Mouse (Mus musculus) liver, postnatal 0 days (tissue): ENCODE results near the gene Tex14. TPM values are rescaled to one million over a fixed set of nuclear protein-coding genes. Genes with fewer than 3 reads are reported as not detected.
"Not testable (repeated sequence)": the region's sequence is repeated elsewhere in the genome, so short reads cannot be mapped to it uniquely, and the experiment has no call there.

Experiments used
- ATAC-seq: fragments of 200-750 bp; cut with Nextera tagmentation; 2 replicates; pipeline ENCODE4 v1.8.0; 2017; ENCODE audit warnings: mild to moderate bottlenecking, moderate library complexity
- DNase-seq: peaks from one replicate; pipeline ENCODE4 v3.0.0-alpha.2; 2016
- H3K27ac ChIP-seq: fragments of 300-500 bp; sonication (generic); 2 replicates; pipeline ENCODE4 v1.5.1; 2014; ENCODE audit warnings: antibody characterized with exemption, moderate library complexity, mild to moderate bottlenecking, low read depth
- H3K27me3 ChIP-seq: fragments of 300-500 bp; sonication (generic); 2 replicates; pipeline ENCODE4 v1.6.1; 2014; ENCODE audit warnings: low read length, control low read depth, mixed read lengths; ENCODE audit not compliant: insufficient read depth
- H3K36me3 ChIP-seq: fragments of 300-500 bp; sonication (generic); replicated peaks from 2 replicates; pipeline ENCODE4 v1.6.1; 2014; ENCODE audit warnings: mild to moderate bottlenecking, control low read depth, low read length, moderate library complexity, mixed read lengths; ENCODE audit not compliant: insufficient read depth
- H3K4me1 ChIP-seq: fragments of 300-500 bp; sonication (generic); 2 replicates; pipeline ENCODE4 v1.6.1; 2014; ENCODE audit warnings: antibody characterized with exemption, mild to moderate bottlenecking, control low read depth; ENCODE audit not compliant: insufficient read depth
- H3K4me2 ChIP-seq: fragments of 300-500 bp; sonication (generic); 2 replicates; pipeline ENCODE4 v1.6.1; 2014; ENCODE audit warnings: low read depth, mild to moderate bottlenecking, low read length, moderate library complexity, mixed read lengths
- H3K4me3 ChIP-seq: fragments of 300-500 bp; sonication (generic); 2 replicates; pipeline ENCODE4 v1.5.1; 2014; ENCODE audit warnings: low read depth, low read length
- H3K9ac ChIP-seq: fragments of 300-500 bp; sonication (generic); replicated peaks from 2 replicates; pipeline ENCODE4 v1.6.1; 2014; ENCODE audit warnings: mild to moderate bottlenecking, moderate library complexity
- H3K9me3 ChIP-seq: fragments of 300-500 bp; sonication (generic); 2 replicates; pipeline ENCODE4 v1.6.1; 2016; ENCODE audit warnings: mild to moderate bottlenecking, control low read depth, low read length, mixed read lengths
- CTCF ChIP-seq: sonication (generic); IDR thresholded peaks from 2 replicates; pipeline ENCODE4 v1.5.1; 2016; ENCODE audit warnings: antibody characterized with exemption, low read depth
- EP300 ChIP-seq: IDR thresholded peaks from 2 replicates; pipeline ENCODE4 v1.6.1; 2016; ENCODE audit warnings: antibody characterized with exemption, low read depth, mild to moderate bottlenecking
- WGBS: fragments of 180-500 bp; shearing (Covaris S2); extraction: QIAGEN DNeasy Blood & Tissue Kit; methylation state at CpG from one replicate; pipeline ENCODE4 v1.1.7; 2014; ENCODE audit not compliant: insufficient replicate concordance; 5-methylcytosine and 5-hydroxymethylcytosine counted together
- polyA plus RNA-seq: library from polyadenylated mRNA; unstranded; fragments of >200 nt; fragmentation: Nextera tagmentation; extraction: Ambion mirVana; gene quantifications from 2 replicates; pipeline ENCODE4 v1.2.1, GENCODE M21; 2015

Tex14 gene
- polyA plus RNA-seq, 1 experiment from 2014 or later: not detected

- no peak overlapping the region for H3K4me2 ChIP-seq
- no peak for TF ChIP-seq CTCF
- TF ChIP-seq EP300: no peak
- DNase-seq (peak; percentile 39), ATAC-seq (peak; percentile 35)
- H3K27ac ChIP-seq: peak overlapping the region; percentile 59
- H3K4me3 ChIP-seq: no peak overlapping the region
- peaks cover 12% of the 10 kb centered on the region for H3K4me1 ChIP-seq
- H3K9me3 ChIP-seq: no peaks in the 10 kb centered on the region
- H3K27me3 ChIP-seq: no peaks in the 10 kb centered on the region
- H3K36me3 ChIP-seq: no peaks in the 10 kb centered on the region
- no peak overlapping the region for H3K9ac ChIP-seq
- 4% methylated on average over 9 of the region's 9 CpGs for WGBS
Observed at GRCm38 (mm10) chr11:87462461-87463242, 57.8 kb downstream of the Tex14 start.

GRCm38 (mm10) chr11:87463243-87463540, 58.3 kb downstream of the Tex14 start:
- 44% methylated on average over 5 of the region's 5 CpGs for WGBS
- H3K27me3 ChIP-seq: no peaks in the 10 kb centered on the region
- no peak for TF ChIP-seq EP300
- TF ChIP-seq CTCF: no peak
- no peak for DNase-seq
- ATAC-seq: no peak
- no peak overlapping the region for H3K4me3 ChIP-seq
- no peaks in the 10 kb centered on the region for H3K9me3 ChIP-seq
- no peak overlapping the region for H3K27ac ChIP-seq
- no peak overlapping the region for H3K9ac ChIP-seq
- peaks cover 16% of the 10 kb centered on the region for H3K4me1 ChIP-seq
- H3K4me2 ChIP-seq: no peak overlapping the region
- no peaks in the 10 kb centered on the region for H3K36me3 ChIP-seq

GRCm38 (mm10) chr11:87463792-87464430, 59.0 kb downstream of the Tex14 start:
- ATAC-seq, H3K9me3 ChIP-seq, DNase-seq, H3K4me2 ChIP-seq, H3K4me3 ChIP-seq, H3K27me3 ChIP-seq, H3K36me3 ChIP-seq, H3K27ac ChIP-seq, H3K9ac ChIP-seq: not testable (repeated sequence)
- WGBS: 73% methylated on average over 4 of the region's 4 CpGs
- H3K4me1 ChIP-seq: peaks cover 19% of the 10 kb centered on the region

DNA sequence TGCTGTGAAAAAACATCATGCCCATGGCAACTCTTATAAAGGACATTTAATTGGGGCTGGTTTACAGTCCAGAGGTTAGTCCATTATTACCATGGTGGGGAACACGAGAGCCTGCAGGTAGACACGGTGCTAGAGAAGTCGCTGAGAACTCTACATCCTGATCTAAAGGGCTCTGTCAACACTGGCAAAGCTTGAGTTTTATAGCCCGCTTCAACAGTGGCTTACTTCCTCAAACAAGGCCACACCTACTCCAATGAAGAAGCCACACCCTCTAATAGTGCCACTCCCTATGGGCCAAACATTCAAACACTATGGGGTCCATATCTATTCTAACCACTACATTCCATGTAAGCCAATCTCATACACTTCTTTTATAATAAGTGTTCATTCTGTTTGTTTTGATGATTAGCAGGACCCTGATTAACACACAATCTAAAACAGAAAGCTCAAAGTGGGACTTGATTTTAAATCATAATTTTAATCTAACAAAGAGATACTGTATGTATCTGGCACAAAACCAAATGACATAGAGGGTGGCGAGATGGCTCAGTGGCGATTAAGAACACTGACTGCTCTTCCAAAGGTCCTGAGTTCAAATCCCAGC, 61.2 kb downstream of the Tex14 start:
- no peak for ATAC-seq
- Histone ChIP-seq H3K4me2 (peak overlapping the region; percentile 37), H3K27ac (no peak overlapping the region)

GRCm38 (mm10) chr11:87467491-87468277, 62.8 kb downstream of the Tex14 start:
- no peak overlapping the region for H3K27ac ChIP-seq
- DNase-seq (no peak), ATAC-seq (no peak)
- H3K36me3 ChIP-seq: no peaks in the 10 kb centered on the region
- WGBS: 35% methylated on average over 19 of the region's 19 CpGs
- no peak overlapping the region; the same call in 1 of the 2 replicates for H3K4me2 ChIP-seq
- TF ChIP-seq EP300 (no peak), CTCF (no peak)
- no peaks in the 10 kb centered on the region for H3K9me3 ChIP-seq
- H3K4me3 ChIP-seq: no peak overlapping the region
- no peaks in the 10 kb centered on the region for H3K27me3 ChIP-seq
- H3K4me1 ChIP-seq: peaks cover 23% of the 10 kb centered on the region
- H3K9ac ChIP-seq: peak overlapping the region; percentile 41

More for the DNA sequence above, 61.2 kb downstream of the Tex14 start:
- H3K36me3 ChIP-seq: no peaks in the 10 kb centered on the region
- H3K27me3 ChIP-seq: no peaks in the 10 kb centered on the region
- 0 out of 2 replicates have a peak overlapping the region, but pooled peaks have one; percentile 26 for H3K9ac ChIP-seq
- H3K9me3 ChIP-seq: no peaks in the 10 kb centered on the region
- peaks cover 23% of the 10 kb centered on the region for H3K4me1 ChIP-seq
- TF ChIP-seq EP300: no peak
- TF ChIP-seq CTCF: no peak
- no peak overlapping the region for H3K4me3 ChIP-seq
- no peak for DNase-seq
- WGBS: 41% methylated on average over 6 of the region's 6 CpGs

DNA sequence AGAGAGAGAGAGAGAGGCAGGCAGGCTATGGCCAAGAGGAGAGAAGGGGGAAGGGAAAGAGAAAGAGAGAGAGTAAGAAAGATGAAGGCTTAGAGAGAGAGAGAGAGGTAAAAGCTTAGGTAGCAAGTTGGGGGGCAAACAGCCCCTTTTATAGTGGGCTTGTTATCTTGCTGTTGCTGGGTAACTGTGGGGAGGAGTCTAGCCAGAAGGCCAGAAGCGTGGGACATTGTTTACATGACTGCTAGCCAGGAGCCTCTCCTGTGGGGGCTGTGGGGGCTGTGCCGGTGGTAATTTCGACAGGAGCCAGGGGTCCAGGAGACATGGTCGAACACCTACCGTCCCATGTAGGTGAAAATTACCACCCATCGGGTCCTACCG, 63.4 kb downstream of the Tex14 start:
- Histone ChIP-seq H3K27me3 (no peaks in the 10 kb centered on the region), H3K4me3 (no peak overlapping the region), H3K27ac (no peak overlapping the region), H3K36me3 (no peaks in the 10 kb centered on the region), H3K9ac (no peak overlapping the region; the same call in 1 of the 2 replicates), H3K4me2 (no peak overlapping the region), H3K9me3 (no peaks in the 10 kb centered on the region), H3K4me1 (peaks cover 23% of the 10 kb centered on the region)
- 36% methylated on average over 7 of the region's 7 CpGs for WGBS
- TF ChIP-seq EP300 (no peak), CTCF (no peak)
- ATAC-seq: no peak
- DNase-seq: no peak
